ENCODE assay signal across 9 mouse cellular contexts in the genomic region with DNA sequence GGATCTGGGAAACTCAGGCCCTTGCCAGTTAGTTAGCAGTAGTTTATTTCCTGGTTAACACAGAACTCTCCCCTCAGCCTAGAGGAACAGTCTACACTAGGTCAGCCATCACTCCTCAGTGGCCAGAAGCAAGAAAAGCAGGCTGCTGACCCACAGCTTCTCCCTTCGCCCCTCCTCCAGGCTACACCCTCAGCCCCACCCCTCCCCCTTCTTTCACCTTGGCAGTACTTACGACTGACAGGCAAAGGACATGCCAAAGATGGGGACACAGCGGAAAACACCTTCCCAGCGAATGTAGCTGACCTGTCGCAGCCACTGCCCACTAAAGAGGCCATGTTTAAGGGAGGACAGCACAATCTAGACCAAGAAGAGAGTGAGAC. TPM values are rescaled to one million over a fixed set of nuclear protein-coding genes. Genes with fewer than 3 reads are reported as not detected.
A peak's percentile ranks its signal among the peaks of the same experiment; 100 is the strongest.
DNase-seq lines count a peak whose midpoint lies in the region; ATAC-seq and TF ChIP-seq lines count a peak whose summit lies in the region.
"Had no signal": no experiment of that assay in that cellular context is flagged by ENCODE, and none has a peak within 500 bp of the region (broad histone marks: within the 10 kb centered on the region; RNA-seq: fewer than 3 reads in every experiment).

No protein-coding gene starts in this region.

- intact Hi-C loops in gastrocnemius, postnatal 36 days (cut with DNase I) = no loop called here

- WGBS in liver, postnatal 0 days (ENCODE audit: insufficient replicate concordance) = 58% methylated on average over 5 of the region's 5 CpGs
- 35% methylated on average over 5 of the region's 5 CpGs for WGBS in stomach, embryonic 16.5 days

- peaks cover 29% of the 10 kb centered on the region for H3K36me3 ChIP-seq in liver, postnatal 0 days (replicated peaks; ENCODE audit: insufficient read depth, low read length)
- peaks cover 3% of the 10 kb centered on the region; the same call in 1 of the 2 replicates for H3K36me3 ChIP-seq in stomach, embryonic 16.5 days (ENCODE audit: control insufficient read depth, insufficient read depth, low read length)

- no peak overlapping the region for H3K4me3 ChIP-seq in liver, postnatal 0 days (ENCODE audit: low read depth, low read length)
- H3K4me3 ChIP-seq in stomach, embryonic 16.5 days (replicated peaks; ENCODE audit: low read length) = no peak overlapping the region
- H3K4me3 ChIP-seq: limb, embryonic 13.5 days had no signal

- H3K9me3 ChIP-seq in liver, postnatal 0 days (ENCODE audit: low read length) = no peaks in the 10 kb centered on the region
- no peaks in the 10 kb centered on the region for H3K9me3 ChIP-seq in stomach, embryonic 16.5 days (replicated peaks; ENCODE audit: control insufficient read depth, low read length)
- H3K9me3 ChIP-seq: limb, embryonic 13.5 days had no signal

- no peak overlapping the region for H3K9ac ChIP-seq in liver, postnatal 0 days (replicated peaks)
- 0 out of 2 replicates have a peak overlapping the region, but pooled peaks have one; percentile 20 for H3K9ac ChIP-seq in stomach, embryonic 16.5 days (ENCODE audit: low read length)
- H3K9ac ChIP-seq: limb, embryonic 13.5 days had no signal

- peaks cover 37% of the 10 kb centered on the region for H3K4me1 ChIP-seq in liver, postnatal 0 days (ENCODE audit: insufficient read depth)
- peaks cover 33% of the 10 kb centered on the region for H3K4me1 ChIP-seq in stomach, embryonic 16.5 days (ENCODE audit: control insufficient read depth, insufficient read depth, low read length)

- peak; percentile 28 for DNase-seq in gastrocnemius, adult 18-20 months (ENCODE audit: low spot score)
- no peak for DNase-seq in gastrocnemius, postnatal 36 days
- DNase-seq in liver = peak; percentile 39
- DNase-seq in liver, postnatal 0 days = no peak
- DNase-seq in kidney, postnatal 36 days = peak; percentile 51 to 54
- no peak for DNase-seq in gastrocnemius, adult 8-10 months (ENCODE audit: low spot score in 2 of 2)

- H3K27me3 ChIP-seq in liver, postnatal 0 days (ENCODE audit: insufficient read depth, low read length) = no peaks in the 10 kb centered on the region
- H3K27me3 ChIP-seq in stomach, embryonic 16.5 days (ENCODE audit: control insufficient read depth, insufficient read depth, low read length) = no peaks in the 10 kb centered on the region
- H3K27me3 ChIP-seq: limb, embryonic 13.5 days had no signal

- TF ChIP-seq CTCF in liver, postnatal 0 days (IDR thresholded peaks at IDR 0.05; ENCODE audit: low read depth) = no peak

- no peak overlapping the region for H3K4me2 ChIP-seq in liver, postnatal 0 days (ENCODE audit: low read depth, low read length)
- 0 out of 2 replicates have a peak overlapping the region, but pooled peaks have one; percentile 42 for H3K4me2 ChIP-seq in stomach, embryonic 16.5 days (ENCODE audit: low read depth, low read length)
- H3K4me2 ChIP-seq: limb, embryonic 13.5 days had no signal

- no peak overlapping the region for H3K27ac ChIP-seq in liver, postnatal 0 days (ENCODE audit: low read depth)
- H3K27ac ChIP-seq in stomach, embryonic 16.5 days (ENCODE audit: low read length) = peak overlapping the region; percentile 72
- H3K27ac ChIP-seq: limb, embryonic 13.5 days had no signal

- no peak for TF ChIP-seq EP300 in liver, postnatal 0 days (IDR thresholded peaks at IDR 0.05; ENCODE audit: low read depth)

- no peak for ATAC-seq in liver, postnatal 0 days
- ATAC-seq in stomach, embryonic 16.5 days (ENCODE audit: insufficient read depth, low FRiP score) = peak; percentile 35; the same call in 1 of the 2 replicates
- no peak for ATAC-seq in megakaryocyte progenitor cell, adult 5-6 weeks (replicated peaks; ENCODE audit: poor library complexity)

RNA-seq across cellular contexts. Expression of a gene that starts 13.5 kb away (rescaled TPM):
- 10 to 100 TPM; 39.0 to 48.2 TPM for total RNA-seq in gastrocnemius, adult 18-20 months (2021)
- total RNA-seq in gastrocnemius, postnatal 36 days (2021) = 10 to 100 TPM; 43.0 to 43.4 TPM
- polyA plus RNA-seq in liver, postnatal 0 days (2015; fragmentation: Nextera tagmentation; extraction: Ambion mirVana) = 25.0 and 28.0 TPM in 2 replicates
- 95.9 and 99.2 TPM in 2 replicates for polyA plus RNA-seq in stomach, embryonic 16.5 days (2015; fragmentation: Nextera tagmentation; extraction: Ambion mirVana)
- total RNA-seq in megakaryocyte progenitor cell, adult 5-6 weeks (2015) = 31.6 and 33.3 TPM in 2 replicates
- total RNA-seq in megakaryocyte progenitor cell, adult 5-6 weeks (2017) = 40.2 and 41.2 TPM in 2 replicates
- 10 to 100 TPM; 36.3 to 53.3 (median 39.2) TPM for total RNA-seq in gastrocnemius, adult 8-10 months (2022)

RNA-seq across cellular contexts. Expression of a gene that starts 38.9 kb away (rescaled TPM):
- 10 to 100 TPM; 45.7 to 48.1 TPM for total RNA-seq in gastrocnemius, adult 18-20 months (2021)
- total RNA-seq in gastrocnemius, postnatal 36 days (2021) = 10 to 100 TPM; 32.1 to 32.9 TPM
- polyA plus RNA-seq in liver, postnatal 0 days (2015; fragmentation: Nextera tagmentation; extraction: Ambion mirVana) = 63.4 and 65.4 TPM in 2 replicates
- 69.2 and 69.3 TPM in 2 replicates for polyA plus RNA-seq in stomach, embryonic 16.5 days (2015; fragmentation: Nextera tagmentation; extraction: Ambion mirVana)
- total RNA-seq in megakaryocyte progenitor cell, adult 5-6 weeks (2015) = 18.6 and 24.5 TPM in 2 replicates
- total RNA-seq in megakaryocyte progenitor cell, adult 5-6 weeks (2017) = 20.0 and 20.6 TPM in 2 replicates
- 10 to 100 TPM; 34.0 to 46.3 (median 41.0) TPM for total RNA-seq in gastrocnemius, adult 8-10 months (2022)

RNA-seq across cellular contexts. Expression of a gene that starts 39.1 kb away (rescaled TPM):
- total RNA-seq in gastrocnemius, adult 18-20 months (2021) = 1 to 10 TPM; 4.1 to 4.9 TPM
- 1 to 10 TPM; 4.2 to 5.6 TPM for total RNA-seq in gastrocnemius, postnatal 36 days (2021)
- 3.8 and 4.2 TPM in 2 replicates for polyA plus RNA-seq in liver, postnatal 0 days (2015; fragmentation: Nextera tagmentation; extraction: Ambion mirVana)
- 19.2 and 21.2 TPM in 2 replicates for polyA plus RNA-seq in stomach, embryonic 16.5 days (2015; fragmentation: Nextera tagmentation; extraction: Ambion mirVana)
- total RNA-seq in megakaryocyte progenitor cell, adult 5-6 weeks (2015) = 8.3 and 10.3 TPM in 2 replicates
- 8.3 and 8.8 TPM in 2 replicates for total RNA-seq in megakaryocyte progenitor cell, adult 5-6 weeks (2017)
- 1 to 10 TPM; 4.9 to 5.8 (median 5.4) TPM for total RNA-seq in gastrocnemius, adult 8-10 months (2022)

RNA-seq across cellular contexts. Expression of a gene that starts 51.0 kb away (rescaled TPM):
- total RNA-seq in gastrocnemius, adult 18-20 months (2021) = 1 to 10 TPM; 6.0 to 8.4 TPM
- total RNA-seq in gastrocnemius, postnatal 36 days (2021) = 1 to 10 TPM; 6.6 to 8.0 TPM
- polyA plus RNA-seq in liver, postnatal 0 days (2015; fragmentation: Nextera tagmentation; extraction: Ambion mirVana) = 3.1 and 3.9 TPM in 2 replicates
- 11.8 and 12.0 TPM in 2 replicates for polyA plus RNA-seq in stomach, embryonic 16.5 days (2015; fragmentation: Nextera tagmentation; extraction: Ambion mirVana)
- 5.1 and 5.2 TPM in 2 replicates for total RNA-seq in megakaryocyte progenitor cell, adult 5-6 weeks (2015)
- total RNA-seq in megakaryocyte progenitor cell, adult 5-6 weeks (2017) = 12.3 and 19.3 TPM in 2 replicates
- 1 to 10 TPM; 5.0 to 9.2 (median 7.5) TPM for total RNA-seq in gastrocnemius, adult 8-10 months (2022)

Comparison
In these comparisons a context has a peak if more than half of its experiments do, and no peak if none do; other contexts are left out.
1. DNase-seq: peak in gastrocnemius, adult 18-20 months (single experiment), liver (single experiment) and kidney, postnatal 36 days (2 of 2); none in gastrocnemius, postnatal 36 days (0 of 2), liver, postnatal 0 days (single experiment) and gastrocnemius, adult 8-10 months (0 of 2).